Mouse (Mus musculus): ENCODE results near the gene Ctnnd2. TPM values are rescaled to one million over a fixed set of nuclear protein-coding genes. Genes with fewer than 3 reads are reported as not detected.

The Ctnnd2 gene
- polyA plus RNA-seq, 1 experiment from 2014 or later, result 41.4 TPM

DNA sequence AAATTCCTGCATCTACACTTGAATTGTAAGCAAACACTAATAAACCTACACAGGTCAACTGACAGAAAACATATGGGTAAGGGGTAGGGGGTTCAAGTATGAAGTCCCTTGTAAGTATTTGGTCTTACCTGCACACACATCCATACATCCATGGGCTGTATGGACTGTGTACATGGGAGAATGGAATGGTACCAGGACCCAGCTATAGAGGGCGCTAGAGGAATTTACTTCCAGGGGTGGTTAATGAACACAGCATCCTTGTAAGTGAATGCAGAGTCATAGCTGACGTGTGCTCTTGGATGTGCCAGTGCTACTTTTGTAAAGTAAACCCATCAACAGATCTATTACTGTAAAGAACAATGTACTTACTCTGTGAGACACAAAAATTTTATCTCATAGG is 254.9 kb downstream of the Ctnnd2 start:
- peak; percentile 44; the same call in 1 of the 2 replicates for ATAC-seq (ENCODE audit: low FRiP score, low read depth)
- Histone ChIP-seq H3K4me1 (no peaks in the 10 kb centered on the region), H3K4me2 (replicated peaks) (no peak overlapping the region), H3K27ac (no peak overlapping the region), H3K9ac (no peak overlapping the region), H3K9me3 (no peaks in the 10 kb centered on the region), H3K36me3 (no peaks in the 10 kb centered on the region), H3K4me3 (no peak overlapping the region), H3K27me3 (replicated peaks) (no peaks in the 10 kb centered on the region)
- 19% methylated on average over 2 of the region's 2 CpGs for WGBS

DNA sequence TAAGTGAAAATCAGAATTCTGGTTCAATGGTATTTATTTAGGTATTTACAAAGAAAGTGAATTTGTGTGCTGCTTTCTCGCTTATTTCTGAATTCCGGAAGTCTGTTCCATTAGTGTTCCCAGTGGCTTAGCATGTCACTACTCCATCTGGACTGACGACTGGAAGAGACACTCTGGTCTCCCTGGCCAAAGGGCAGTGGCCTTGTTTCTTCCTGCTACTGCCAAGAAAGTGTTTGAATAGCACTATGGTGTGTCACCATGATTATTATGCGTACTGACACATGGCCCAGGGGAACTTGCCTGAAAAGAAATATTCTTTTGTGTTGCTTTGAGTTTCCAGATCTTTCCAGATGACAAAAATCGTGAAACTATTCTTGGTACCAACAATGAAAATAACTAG is 266.7 kb downstream of the Ctnnd2 start:
- H3K9me3 ChIP-seq, result no peaks in the 10 kb centered on the region
- 76% methylated on average over 5 of the region's 5 CpGs for WGBS
- H3K27me3 ChIP-seq (replicated peaks), result no peaks in the 10 kb centered on the region
- no peak overlapping the region for H3K4me3 ChIP-seq
- H3K36me3 ChIP-seq, result no peaks in the 10 kb centered on the region
- H3K27ac ChIP-seq, result no peak overlapping the region
- no peak overlapping the region for H3K9ac ChIP-seq
- no peak overlapping the region for H3K4me2 ChIP-seq (replicated peaks)
- no peaks in the 10 kb centered on the region for H3K4me1 ChIP-seq
- ATAC-seq (ENCODE audit: low FRiP score, low read depth), result no peak

- 91% methylated on average over 7 of the region's 7 CpGs for WGBS
- H3K4me1 ChIP-seq, result no peaks in the 10 kb centered on the region; the same call in 1 of the 2 replicates
- H3K4me2 ChIP-seq (replicated peaks), result no peak overlapping the region
- no peak overlapping the region for H3K9ac ChIP-seq
- H3K27ac ChIP-seq, result no peak overlapping the region
- no peaks in the 10 kb centered on the region for H3K36me3 ChIP-seq
- no peak for ATAC-seq (ENCODE audit: low FRiP score, low read depth)
- no peaks in the 10 kb centered on the region for H3K27me3 ChIP-seq (replicated peaks)
- H3K4me3 ChIP-seq, result no peak overlapping the region
- no peaks in the 10 kb centered on the region for H3K9me3 ChIP-seq
Measured at GRCm38 (mm10) chr15:30450765-30451164, 278.4 kb downstream of the Ctnnd2 start.

GRCm38 (mm10) chr15:30451921-30452320 is 279.5 kb downstream of the Ctnnd2 start:
- ATAC-seq (ENCODE audit: low FRiP score, low read depth), result no peak
- no peaks in the 10 kb centered on the region for H3K36me3 ChIP-seq

GRCm38 (mm10) chr15:30457541-30458250 is 285.3 kb downstream of the Ctnnd2 start:
- Histone ChIP-seq H3K36me3 (no peaks in the 10 kb centered on the region), H3K9ac (peak overlapping the region; percentile 29; the same call in 1 of the 2 replicates), H3K27ac (no peak overlapping the region), H3K27me3 (replicated peaks) (no peaks in the 10 kb centered on the region), H3K4me1 (peaks cover 12% of the 10 kb centered on the region), H3K9me3 (no peaks in the 10 kb centered on the region), H3K4me2 (replicated peaks) (peak overlapping the region; percentile 56), H3K4me3 (peak overlapping the region; percentile 27)
- WGBS, result 23% methylated on average over 12 of the region's 12 CpGs
- ATAC-seq (ENCODE audit: low FRiP score, low read depth), result peak; percentile 90

More at GRCm38 (mm10) chr15:30451921-30452320, 279.5 kb downstream of the Ctnnd2 start:
- no peak overlapping the region for H3K9ac ChIP-seq
- H3K4me1 ChIP-seq, result no peaks in the 10 kb centered on the region; the same call in 1 of the 2 replicates
- WGBS, result 42% methylated on average over 5 of the region's 5 CpGs
- no peaks in the 10 kb centered on the region for H3K9me3 ChIP-seq
- no peak overlapping the region for H3K27ac ChIP-seq
- no peak overlapping the region for H3K4me3 ChIP-seq
- no peak overlapping the region for H3K4me2 ChIP-seq (replicated peaks)
- no peaks in the 10 kb centered on the region for H3K27me3 ChIP-seq (replicated peaks)

DNA sequence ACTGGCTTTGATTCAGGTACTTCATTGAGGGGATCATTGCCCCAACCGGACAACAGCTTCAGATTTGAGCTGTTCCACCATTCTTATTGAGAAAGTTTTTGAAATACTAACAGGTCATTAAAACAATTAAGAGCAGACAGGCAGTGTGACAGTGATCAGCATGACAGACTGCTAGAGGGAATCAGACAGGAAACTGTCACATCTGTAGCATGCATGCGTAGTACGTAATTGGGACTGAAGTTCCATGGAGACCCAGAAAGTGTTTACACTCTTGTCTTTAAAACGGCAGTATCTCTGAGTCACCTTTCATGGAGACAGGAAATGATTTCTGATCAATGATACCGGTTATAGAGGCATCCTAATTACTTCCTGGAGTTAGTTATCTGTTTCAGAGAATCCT is 286.3 kb downstream of the Ctnnd2 start:
- no peaks in the 10 kb centered on the region for H3K9me3 ChIP-seq
- no peaks in the 10 kb centered on the region for H3K27me3 ChIP-seq (replicated peaks)
- 58% methylated on average over 5 of the region's 5 CpGs for WGBS
- H3K36me3 ChIP-seq, result no peaks in the 10 kb centered on the region
- H3K4me2 ChIP-seq (replicated peaks), result peak overlapping the region; percentile 56
- no peak overlapping the region for H3K27ac ChIP-seq
- no peak overlapping the region for H3K4me3 ChIP-seq
- ATAC-seq (ENCODE audit: low FRiP score, low read depth), result no peak
- no peak overlapping the region for H3K9ac ChIP-seq
- H3K4me1 ChIP-seq, result peaks cover 12% of the 10 kb centered on the region

GRCm38 (mm10) chr15:30460341-30461125 is 288.1 kb downstream of the Ctnnd2 start:
- H3K4me3 ChIP-seq, result no peak overlapping the region
- H3K27ac ChIP-seq, result no peak overlapping the region
- peaks cover 12% of the 10 kb centered on the region for H3K4me1 ChIP-seq
- no peak for ATAC-seq (ENCODE audit: low FRiP score, low read depth)
- WGBS, result 55% methylated on average over 9 of the region's 9 CpGs
- H3K9me3 ChIP-seq, result no peaks in the 10 kb centered on the region
- H3K4me2 ChIP-seq (replicated peaks), result no peak overlapping the region
- H3K36me3 ChIP-seq, result no peaks in the 10 kb centered on the region
- H3K27me3 ChIP-seq (replicated peaks), result no peaks in the 10 kb centered on the region
- H3K9ac ChIP-seq, result no peak overlapping the region

- no peak overlapping the region for H3K4me3 ChIP-seq
- H3K4me1 ChIP-seq, result peaks cover 6% of the 10 kb centered on the region
- no peak overlapping the region for H3K4me2 ChIP-seq (replicated peaks)
- no peaks in the 10 kb centered on the region for H3K36me3 ChIP-seq
- H3K9me3 ChIP-seq, result no peaks in the 10 kb centered on the region
- H3K27ac ChIP-seq, result no peak overlapping the region
- H3K9ac ChIP-seq, result no peak overlapping the region
- ATAC-seq (ENCODE audit: low FRiP score, low read depth), result no peak
- 30% methylated on average over 2 of the region's 2 CpGs for WGBS
- H3K27me3 ChIP-seq (replicated peaks), result no peaks in the 10 kb centered on the region
Measured at GRCm38 (mm10) chr15:30462804-30463423, 290.5 kb downstream of the Ctnnd2 start.

DNA sequence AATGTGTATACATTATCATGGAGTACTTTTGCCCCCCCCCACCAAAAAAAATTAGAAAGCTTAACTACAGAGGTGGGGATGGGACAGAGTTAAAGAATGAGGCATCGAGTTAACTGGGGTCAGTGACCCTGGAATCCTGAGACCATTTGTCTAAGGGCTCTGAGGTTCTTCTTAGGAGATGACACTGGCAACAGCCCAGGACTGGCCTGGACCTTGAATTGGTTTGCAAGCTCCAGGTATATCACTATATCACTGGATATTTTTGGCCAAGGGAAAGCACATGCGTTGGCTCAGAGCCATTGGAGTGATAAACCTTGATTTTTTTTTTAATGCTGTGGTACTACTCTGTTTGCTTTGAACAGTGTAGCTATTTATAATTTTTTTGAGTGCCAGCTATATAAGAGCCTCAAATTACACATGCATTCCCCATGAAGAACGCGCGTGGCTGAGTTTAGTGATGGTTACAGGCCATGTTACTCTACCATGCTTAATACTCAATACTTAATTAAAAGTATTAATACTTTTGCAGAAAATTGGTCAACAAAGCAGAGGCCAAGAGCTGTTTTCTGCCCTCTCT is 291.2 kb downstream of the Ctnnd2 start:
- no peaks in the 10 kb centered on the region for H3K27me3 ChIP-seq (replicated peaks)
- H3K4me3 ChIP-seq, result no peak overlapping the region
- H3K27ac ChIP-seq, result no peak overlapping the region
- H3K4me1 ChIP-seq, result peaks cover 2% of the 10 kb centered on the region
- 83% methylated on average over 5 of the region's 5 CpGs for WGBS
- H3K4me2 ChIP-seq (replicated peaks), result no peak overlapping the region
- no peaks in the 10 kb centered on the region for H3K36me3 ChIP-seq
- H3K9ac ChIP-seq, result no peak overlapping the region
- H3K9me3 ChIP-seq, result no peaks in the 10 kb centered on the region
- no peak for ATAC-seq (ENCODE audit: low FRiP score, low read depth)

DNA sequence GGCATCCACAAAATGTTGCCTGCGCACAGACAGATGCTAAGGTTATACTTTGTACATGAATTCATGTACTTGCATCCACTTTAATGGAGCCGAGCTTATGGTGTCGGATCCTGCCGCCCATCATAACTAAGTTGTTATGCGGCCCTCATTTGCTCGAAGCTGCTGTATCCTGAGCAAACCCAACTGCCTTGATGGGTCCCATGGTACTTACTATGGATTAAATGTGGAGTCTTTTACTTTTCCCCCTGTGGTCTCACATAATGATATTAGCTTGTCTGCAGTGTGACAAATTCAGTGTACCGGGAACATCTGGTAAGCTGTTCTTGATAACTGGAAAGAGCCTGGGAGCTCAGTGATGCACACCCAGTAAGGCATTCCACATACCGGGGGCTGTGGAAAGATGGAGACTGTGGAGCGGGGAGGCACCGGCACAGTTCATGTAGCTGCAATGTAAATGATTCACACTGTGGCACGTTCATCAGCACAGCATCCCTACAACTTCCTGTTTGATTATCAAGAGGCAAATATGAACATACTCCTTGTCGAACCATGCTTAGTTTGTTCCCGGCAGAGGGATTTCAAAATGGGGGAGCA is 294.7 kb downstream of the Ctnnd2 start:
- no peak for ATAC-seq (ENCODE audit: low FRiP score, low read depth)
- no peak overlapping the region for H3K4me2 ChIP-seq (replicated peaks)
- H3K27ac ChIP-seq, result no peak overlapping the region

GRCm38 (mm10) chr15:30468773-30469172 is 296.4 kb downstream of the Ctnnd2 start:
- no peak overlapping the region for H3K4me3 ChIP-seq
- 84% methylated on average over 3 of the region's 3 CpGs for WGBS
- ATAC-seq (ENCODE audit: low FRiP score, low read depth), result no peak
- H3K4me1 ChIP-seq, result no peaks in the 10 kb centered on the region
- no peak overlapping the region for H3K9ac ChIP-seq
- H3K9me3 ChIP-seq, result no peaks in the 10 kb centered on the region
- no peak overlapping the region for H3K4me2 ChIP-seq (replicated peaks)
- H3K27ac ChIP-seq, result no peak overlapping the region
- no peaks in the 10 kb centered on the region for H3K36me3 ChIP-seq
- no peaks in the 10 kb centered on the region for H3K27me3 ChIP-seq (replicated peaks)

More for the DNA sequence above, 294.7 kb downstream of the Ctnnd2 start:
- Histone ChIP-seq H3K9ac (no peak overlapping the region), H3K36me3 (no peaks in the 10 kb centered on the region), H3K4me1 (no peaks in the 10 kb centered on the region; the same call in 1 of the 2 replicates), H3K9me3 (no peaks in the 10 kb centered on the region), H3K4me3 (no peak overlapping the region), H3K27me3 (replicated peaks) (no peaks in the 10 kb centered on the region)
- 79% methylated on average over 13 of the region's 13 CpGs for WGBS
